Mouse (Mus musculus) thymus, adult 2 months (tissue): ENCODE data around the gene Recql. TPM values are rescaled to one million over a fixed set of nuclear protein-coding genes. Genes with fewer than 3 reads are reported as not detected.

Experiments
- DNase-seq: peaks from one replicate; pipeline ENCODE4 v3.0.0; 2021
- H3K27ac ChIP-seq: fragments of 200-500 bp; 2 replicates; pipeline ENCODE4 v1.5.1; 2012; ENCODE audit warnings: low read length, control low read depth; ENCODE audit not compliant: control insufficient read depth, insufficient read depth
- H3K27me3 ChIP-seq: fragments of 200-500 bp; 2 replicates; pipeline ENCODE4 v1.6.1; 2012; ENCODE audit warnings: mild to moderate bottlenecking, low read length, moderate library complexity, mixed read lengths; ENCODE audit not compliant: control insufficient read depth, insufficient read depth
- H3K36me3 ChIP-seq: fragments of 200-500 bp; 2 replicates; pipeline ENCODE4 v1.6.1; 2012; ENCODE audit warnings: mild to moderate bottlenecking, low read length, moderate library complexity; ENCODE audit not compliant: control insufficient read depth, insufficient read depth
- H3K4me1 ChIP-seq: fragments of 200-500 bp; replicated peaks from 2 replicates; pipeline ENCODE4 v1.6.1; 2012; ENCODE audit warnings: low read length; ENCODE audit not compliant: control insufficient read depth, insufficient read depth
- H3K4me3 ChIP-seq: fragments of 200-500 bp; 2 replicates; pipeline ENCODE4 v1.5.1; 2012; ENCODE audit warnings: mild to moderate bottlenecking, low read length, control low read depth, moderate library complexity; ENCODE audit not compliant: control insufficient read depth, insufficient read depth
- CTCF ChIP-seq: fragments of 200-500 bp; IDR thresholded peaks from 2 replicates; pipeline ENCODE4 v1.5.1; 2012; ENCODE audit warnings: mild to moderate bottlenecking, control low read depth, low read length, moderate library complexity, borderline replicate concordance; ENCODE audit not compliant: control insufficient read depth, poor library complexity, insufficient read depth; ENCODE audit errors: extremely low read depth
- POLR2A ChIP-seq: fragments of 200-500 bp; IDR thresholded peaks from 2 replicates; pipeline ENCODE4 v1.6.1; 2012; ENCODE audit warnings: mild to moderate bottlenecking, low read length, control low read depth, moderate library complexity; ENCODE audit not compliant: control insufficient read depth, poor library complexity, insufficient read depth; ENCODE audit errors: extremely low read depth
- WGBS: fragments of 180-500 bp; shearing (Covaris S2); methylation state at CpG from one replicate; pipeline ENCODE4 v1.1.7; 2018; 5-methylcytosine and 5-hydroxymethylcytosine counted together
- polyA plus RNA-seq: library from polyadenylated mRNA; depleted of rRNA; stranded (reverse); fragments of >200 nt; gene quantifications from 2 replicates; pipeline ENCODE4 v1.2.3, GENCODE M21; 2012

Recql gene
- polyA plus RNA-seq, 1 experiment, result 24.2 TPM

DNA sequence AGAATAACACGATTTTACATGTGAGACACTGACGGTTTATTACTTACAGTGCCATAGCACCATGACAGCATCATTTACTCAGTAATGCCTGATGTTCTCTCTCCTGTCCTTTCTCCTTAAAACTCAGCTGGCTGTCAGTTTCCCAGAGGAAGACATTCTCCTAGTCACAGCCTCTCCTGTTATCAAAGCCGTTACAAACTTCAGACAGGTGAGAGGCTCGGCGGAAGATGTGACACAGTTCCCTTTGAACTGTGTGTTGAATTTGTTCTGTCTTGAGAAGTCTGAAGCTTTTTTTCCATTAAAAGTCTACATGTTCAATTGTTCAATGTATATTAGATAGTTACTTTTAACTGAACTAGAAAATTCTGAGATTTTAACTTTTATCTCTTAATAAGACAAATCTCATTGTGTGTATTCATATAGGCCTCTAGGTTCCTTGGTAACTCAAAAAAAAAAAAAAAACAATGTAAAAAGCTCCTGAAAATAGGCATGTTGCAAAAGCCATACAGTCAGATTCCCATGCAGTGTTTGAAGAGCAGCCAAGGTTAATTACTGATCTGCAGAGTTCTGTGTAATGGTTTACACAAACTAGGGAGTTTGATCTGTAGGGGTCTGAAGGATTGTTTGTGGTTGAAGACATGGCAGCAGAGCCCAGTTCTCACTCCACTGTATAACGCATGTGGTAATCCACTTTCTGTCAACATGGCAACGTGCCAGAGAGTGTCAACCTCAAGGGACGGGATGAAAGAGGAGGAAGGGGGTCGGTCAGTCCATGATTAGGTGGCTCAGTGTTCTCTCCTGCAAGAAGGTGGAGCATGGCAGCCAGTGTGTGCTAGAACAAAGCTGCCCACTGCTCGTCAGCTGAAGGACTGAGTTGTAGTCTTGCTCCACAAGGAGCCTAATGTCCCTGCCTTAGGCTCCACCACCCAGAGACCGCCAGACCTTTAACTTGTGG is 39.2 kb downstream of the Recql start:
- Histone ChIP-seq H3K27ac (no peak overlapping the region), H3K4me1 (0 out of 2 replicates have a peak, but pooled peaks cover 3% of the 10 kb centered on the region), H3K36me3 (peaks cover 5% of the 10 kb centered on the region; the same call in 1 of the 2 replicates), H3K27me3 (no peaks in the 10 kb centered on the region; the same call in 1 of the 2 replicates), H3K4me3 (no peak overlapping the region)
- WGBS, result 86% methylated on average over 11 of the region's 11 CpGs
- no peak for DNase-seq
- no peak for TF ChIP-seq POLR2A

DNA sequence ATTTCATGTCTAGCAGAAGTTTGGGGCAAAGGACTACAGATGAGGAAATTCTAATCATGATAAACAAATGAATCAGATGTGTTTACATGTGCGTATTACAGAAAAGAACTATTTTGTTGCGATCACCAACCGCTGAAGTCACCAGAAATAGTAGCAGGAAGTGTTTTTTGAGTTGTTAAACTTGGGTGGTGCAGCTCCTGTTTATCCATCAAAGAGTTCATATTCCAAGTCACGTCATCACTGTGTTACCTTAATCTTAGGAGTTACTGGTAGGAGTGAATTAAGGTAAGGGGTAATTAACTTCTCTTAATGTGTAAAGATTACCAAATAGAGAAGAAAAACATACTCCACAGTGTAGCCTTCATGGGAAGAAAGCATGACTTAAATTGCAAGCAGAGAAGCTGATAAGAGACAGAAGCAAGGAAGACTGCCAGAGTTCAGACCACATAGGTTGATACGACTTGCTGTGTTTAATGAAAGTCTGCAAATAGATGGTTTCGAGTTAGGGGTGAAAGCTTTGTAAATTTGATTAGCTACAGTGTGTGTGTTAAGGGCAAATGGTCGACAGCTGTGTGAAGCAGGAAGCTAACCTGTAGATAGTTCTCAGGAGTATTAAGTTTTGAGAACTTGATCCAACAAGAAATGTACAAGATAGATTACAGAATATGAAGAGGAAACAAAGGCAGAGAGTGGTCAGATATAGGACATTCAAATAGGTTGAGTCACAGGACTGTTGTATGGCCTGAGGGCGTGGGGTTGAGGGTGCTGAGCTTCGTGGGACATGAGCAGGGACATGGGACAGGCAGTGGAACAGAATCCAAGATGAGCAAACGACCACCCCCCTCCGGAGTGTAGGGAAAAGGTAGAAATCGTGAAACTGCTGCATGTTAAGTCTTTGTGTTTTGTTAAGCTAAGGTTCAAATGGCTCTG is 40.4 kb downstream of the Recql start:
- H3K36me3 ChIP-seq, result peaks cover 1% of the 10 kb centered on the region; the same call in 1 of the 2 replicates
- DNase-seq, result no peak
- H3K27me3 ChIP-seq, result no peaks in the 10 kb centered on the region; the same call in 1 of the 2 replicates
- H3K27ac ChIP-seq, result no peak overlapping the region
- TF ChIP-seq CTCF (no peak), POLR2A (no peak)
- no peak overlapping the region for H3K4me3 ChIP-seq
- 50% methylated on average over 12 of the region's 12 CpGs for WGBS
- H3K4me1 ChIP-seq, result 0 out of 2 replicates have a peak, but pooled peaks cover 3% of the 10 kb centered on the region

DNA sequence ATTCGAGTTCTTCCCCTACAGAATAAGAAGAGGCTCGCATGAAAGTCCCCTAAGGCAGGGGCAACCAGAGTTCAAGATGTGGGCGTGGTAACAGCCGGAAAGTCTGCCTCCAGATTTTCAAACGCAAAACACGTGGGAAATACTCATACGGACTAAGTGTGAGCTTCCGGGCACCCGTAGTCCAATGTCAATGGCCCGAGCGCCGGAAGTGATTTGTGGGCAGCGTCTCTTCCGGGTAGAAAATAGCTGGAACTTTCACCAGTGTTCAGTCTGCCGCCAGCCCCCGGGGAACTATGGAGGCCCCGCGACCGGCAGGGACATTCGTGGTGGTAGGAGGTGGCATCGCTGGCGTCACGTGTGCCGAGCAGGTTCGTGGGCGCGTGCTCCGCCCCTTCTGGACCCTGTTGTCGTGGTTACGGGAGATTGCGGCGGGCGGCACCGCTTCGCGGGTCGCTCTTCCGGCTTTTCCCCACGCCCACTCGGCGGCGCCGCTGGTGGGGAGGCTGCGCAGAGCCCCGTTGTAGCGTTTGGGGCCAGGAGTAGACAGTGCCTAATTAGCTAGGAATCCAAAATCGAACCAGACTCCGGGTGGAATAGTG is 41.3 kb downstream of the Recql start, which contains the start of gene Pyroxd1:
Gene Pyroxd1, plus strand, starts transcription at position 215 of the 599 bp plus-strand sequence.
- peak; percentile 86 for DNase-seq
- WGBS, result under 1% methylated on average over 48 of the region's 48 CpGs
- Histone ChIP-seq H3K36me3 (no peaks in the 10 kb centered on the region; the same call in 1 of the 2 replicates), H3K27me3 (no peaks in the 10 kb centered on the region; the same call in 1 of the 2 replicates), H3K27ac (peak within 1 kb of the TSS; percentile 52; the same call in 1 of the 2 replicates), H3K4me3 (peak within 1 kb of the TSS; percentile 98), H3K4me1 (0 out of 2 replicates have a peak, but pooled peaks cover 3% of the 10 kb centered on the region)
- TF ChIP-seq POLR2A (peak; percentile 42; the same call in 1 of the 2 replicates), CTCF (peak; percentile 51; the same call in 1 of the 2 replicates)

DNA sequence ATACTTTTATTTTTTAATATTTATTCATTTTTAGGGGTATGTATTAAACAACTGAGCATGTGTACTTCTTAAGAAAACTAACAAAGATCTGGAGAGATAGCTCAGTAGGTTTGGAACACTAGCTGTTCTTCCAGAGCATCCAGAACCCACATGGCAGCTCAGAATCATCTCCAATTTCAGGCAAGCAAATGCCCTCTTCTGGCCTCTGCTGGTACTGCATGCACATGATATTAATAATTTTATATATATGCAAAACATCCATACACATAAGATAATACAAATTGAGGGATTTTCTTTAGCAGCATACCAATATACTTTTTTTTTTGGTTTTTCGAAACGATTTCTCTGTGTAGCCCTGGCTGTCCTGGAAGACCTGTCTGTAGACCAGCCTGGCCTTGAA is 43.3 kb downstream of the Recql start:
- Histone ChIP-seq H3K4me3 (no peak overlapping the region), H3K36me3 (no peaks in the 10 kb centered on the region), H3K27ac (no peak overlapping the region), H3K4me1 (0 out of 2 replicates have a peak, but pooled peaks cover 3% of the 10 kb centered on the region), H3K27me3 (no peaks in the 10 kb centered on the region; the same call in 1 of the 2 replicates)
- DNase-seq, result peak; percentile 51
- 84% methylated on average over 2 of the region's 2 CpGs for WGBS
- TF ChIP-seq CTCF (no peak), POLR2A (no peak)

DNA sequence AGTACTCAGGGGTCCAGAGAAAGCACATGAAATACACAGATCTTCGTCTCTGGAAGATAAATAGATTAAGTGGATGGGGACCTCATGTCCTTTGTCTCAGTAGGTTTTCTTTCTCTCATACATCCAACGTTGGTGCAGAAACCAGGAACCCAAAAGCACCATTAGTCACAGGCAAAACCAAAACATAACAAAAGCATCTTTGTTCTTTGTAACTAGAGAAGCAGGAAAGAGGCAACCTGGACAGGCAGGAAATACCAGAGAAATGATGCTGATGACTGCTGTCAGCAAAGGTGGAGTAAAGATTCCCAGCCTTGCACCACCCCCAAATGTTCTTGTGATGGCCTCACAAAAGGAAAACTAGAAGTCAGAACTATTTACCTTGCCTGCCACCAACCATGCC is 47.3 kb downstream of the Recql start:
- no peaks in the 10 kb centered on the region for H3K4me1 ChIP-seq
- H3K27me3 ChIP-seq, result no peaks in the 10 kb centered on the region; the same call in 1 of the 2 replicates
- TF ChIP-seq POLR2A (no peak), CTCF (no peak)
- no peak overlapping the region for H3K4me3 ChIP-seq
- H3K27ac ChIP-seq, result no peak overlapping the region
- no peak for DNase-seq
- 39% methylated on average over 2 of the region's 2 CpGs for WGBS
- H3K36me3 ChIP-seq, result no peaks in the 10 kb centered on the region
